22 mouse cellular contexts compared by ENCODE assay signal in genomic region chr2:37648966-37649365, GRCm38 (mm10). TPM values are rescaled to one million over a fixed set of nuclear protein-coding genes. Genes with fewer than 3 reads are reported as not detected.
DNase-seq lines count a peak whose midpoint lies in the region; ATAC-seq and TF ChIP-seq lines count a peak whose summit lies in the region.
"Had no signal": no experiment of that assay in that cellular context is flagged by ENCODE, and none has a peak within 500 bp of the region (broad histone marks: within the 10 kb centered on the region; RNA-seq: fewer than 3 reads in every experiment).

No protein-coding gene starts in this region.

- WGBS in liver, adult 2 months, result 26% methylated on average over 1 of the region's 1 CpGs
- 88% methylated on average over 1 of the region's 1 CpGs for WGBS in liver, embryonic 11.5 days

- no peak overlapping the region for H3K4me3 ChIP-seq in liver, adult 2 months (ENCODE audit: insufficient read depth, low read depth, low read length)
- H3K4me3 ChIP-seq in liver, embryonic 11.5 days (ENCODE audit: low read depth, low read length), result no peak overlapping the region

- no peak for TF ChIP-seq CTCF in liver, adult 2 months (IDR thresholded peaks at IDR 0.05; ENCODE audit: low read depth, low read length)

- H3K9ac ChIP-seq in liver, adult 2 months (ENCODE audit: low read depth, low read length), result no peak overlapping the region
- H3K9ac ChIP-seq in liver, embryonic 11.5 days (ENCODE audit: low read depth, low read length), result no peak overlapping the region

- H3K79me2 ChIP-seq in liver, adult 2 months (ENCODE audit: control insufficient read depth, insufficient read depth, low read length), result peaks cover 2% of the 10 kb centered on the region; the same call in 1 of the 2 replicates

- ATAC-seq in liver, embryonic 11.5 days (replicated peaks; ENCODE audit: low FRiP score), result no peak
- ATAC-seq in granulocyte monocyte progenitor cell, adult 5-6 weeks (replicated peaks; ENCODE audit: poor library complexity, severe bottlenecking), result 0 out of 2 replicates have a peak, but pooled peaks have one; percentile 27
- ATAC-seq: activated CD4-positive, CD25-positive, alpha-beta regulatory T cell, adult 4 months; CD4-positive, CD25-positive, alpha-beta regulatory T cell, adult 4 months; Patski had no signal

- H3K27me3 ChIP-seq in liver, adult 2 months (ENCODE audit: control insufficient read depth, insufficient read depth, low read length), result no peaks in the 10 kb centered on the region
- H3K27me3 ChIP-seq in liver, embryonic 11.5 days (replicated peaks; ENCODE audit: control insufficient read depth, insufficient read depth, low read length), result no peaks in the 10 kb centered on the region
- H3K27me3 ChIP-seq: CH12.LX, Patski had no signal

- H3K9me3 ChIP-seq in liver, embryonic 11.5 days (ENCODE audit: control insufficient read depth, low read length), result no peaks in the 10 kb centered on the region
- H3K9me3 ChIP-seq: G1E had no signal

- H3K4me2 ChIP-seq in liver, embryonic 11.5 days, result no peak overlapping the region

- H3K4me1 ChIP-seq in liver, adult 2 months (ENCODE audit: control insufficient read depth, insufficient read depth, low read length), result peaks cover 13% of the 10 kb centered on the region; the same call in 1 of the 2 replicates
- H3K4me1 ChIP-seq in liver, embryonic 11.5 days (replicated peaks; ENCODE audit: control insufficient read depth, insufficient read depth, low read length), result no peaks in the 10 kb centered on the region

- no peaks in the 10 kb centered on the region for H3K36me3 ChIP-seq in liver, adult 2 months (ENCODE audit: control insufficient read depth, insufficient read depth, low read length)
- H3K36me3 ChIP-seq in liver, embryonic 11.5 days (ENCODE audit: control insufficient read depth, insufficient read depth, low read length), result no peaks in the 10 kb centered on the region

- H3K27ac ChIP-seq in liver, adult 2 months (replicated peaks; ENCODE audit: insufficient read depth, low read depth, low read length), result peak overlapping the region; percentile 94
- no peak overlapping the region for H3K27ac ChIP-seq in liver, embryonic 11.5 days (ENCODE audit: low read depth, low read length)

- no peak for TF ChIP-seq POLR2A in liver, adult 2 months (IDR thresholded peaks at IDR 0.05; ENCODE audit: extremely low read depth, insufficient read depth, low read length)

- peak; percentile 80 for DNase-seq in liver, adult 2 months (ENCODE audit: extremely low read depth, low read depth, low spot score)
- no peak for DNase-seq in liver, embryonic 11.5 days (ENCODE audit: low spot score)
- peak; percentile 74 for DNase-seq in 416B (ENCODE audit: low read depth)
- no peak for DNase-seq in kidney, postnatal 10 days
- no peak for DNase-seq in retina, embryonic 14.5 days (ENCODE audit: low spot score)
- DNase-seq: adrenal gland, adult 2 months; adrenal gland, adult 8-10 months; adrenal gland, postnatal 10 days; adrenal gland, postnatal 14 days; adrenal gland, postnatal 25 days; adrenal gland, postnatal 36 days; B cell, adult 2 months; cerebellum, adult 11 months; cerebellum, adult 11-12 months; cerebellum, adult 18-20 months; cerebellum, adult 2 months had no signal

RNA-seq across cellular contexts. Expression of gene Strbp, which starts 54.7 kb away (rescaled TPM):
- 18.6 TPM in 2 replicates for total RNA-seq in liver, adult 2 months (2014; rRNA removed)
- polyA plus RNA-seq in liver, adult 2 months (2012; rRNA removed), result 2.6 and 3.9 TPM in 2 replicates
- polyA plus RNA-seq in liver, embryonic 11.5 days (2014; fragmentation: Nextera tagmentation; extraction: Ambion mirVana), result 37.2 and 38.8 TPM in 2 replicates
- total RNA-seq in granulocyte monocyte progenitor cell, adult 5-6 weeks (2014; fragmentation: Nextera tagmentation), result 33.8 and 45.5 TPM in 2 replicates
- 63.0 and 67.5 TPM in 2 replicates for total RNA-seq in granulocyte monocyte progenitor cell, adult 5-6 weeks (2017)

Comparison
In these comparisons a context has a peak if more than half of its experiments do, and no peak if none do; other contexts are left out.
1. DNase-seq: peak in liver, adult 2 months (single experiment) and 416B (single experiment); none in liver, embryonic 11.5 days (single experiment), kidney, postnatal 10 days (single experiment) and retina, embryonic 14.5 days (single experiment).